12 mouse cellular contexts compared by ENCODE assay signal in the genomic region with DNA sequence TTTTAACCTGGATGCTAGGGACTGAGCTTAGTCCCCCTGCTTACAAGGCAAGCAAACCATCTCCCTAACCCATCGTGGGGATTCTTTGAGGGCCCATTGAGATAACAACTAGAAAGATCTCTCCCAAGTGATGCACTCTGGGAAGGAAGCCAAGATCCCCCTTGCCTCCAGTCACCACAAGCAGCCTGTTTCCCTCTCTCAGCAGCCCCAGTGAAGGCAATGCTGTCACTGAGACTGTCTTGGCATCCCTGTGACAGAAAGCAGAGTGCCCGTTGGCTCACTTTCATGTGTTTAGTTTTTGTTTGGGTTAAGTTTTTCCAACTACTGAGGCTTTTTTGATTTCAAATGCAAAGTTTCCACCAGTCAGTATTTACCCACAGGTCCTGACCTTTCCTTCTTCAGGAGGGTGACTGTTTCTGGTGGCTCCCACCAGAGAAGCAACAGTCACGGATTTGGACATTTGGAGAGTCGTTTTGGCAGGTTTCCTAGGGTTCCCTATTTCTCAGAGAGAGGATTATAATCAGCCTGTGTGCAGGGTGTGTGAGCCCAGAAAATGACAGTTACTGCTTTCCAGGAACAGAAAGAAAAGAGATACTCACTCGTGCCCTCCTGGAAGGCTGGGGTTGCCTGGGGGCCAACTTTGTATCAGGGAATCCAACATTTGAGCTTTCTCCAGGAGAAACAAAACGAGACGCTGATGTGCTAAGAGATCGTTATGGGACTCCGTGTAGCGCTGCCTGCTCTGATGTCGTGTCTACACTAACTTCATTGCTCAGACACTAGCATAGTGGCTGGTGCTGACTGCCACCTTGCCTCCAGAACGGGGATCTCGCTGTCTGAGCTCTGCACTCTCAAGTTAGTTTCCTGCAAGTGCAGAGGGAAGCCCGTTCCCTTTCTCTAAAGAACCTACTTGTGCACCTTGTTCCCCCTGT. TPM values are rescaled to one million over a fixed set of nuclear protein-coding genes. Genes with fewer than 3 reads are reported as not detected.
DNase-seq lines count a peak whose midpoint lies in the region; ATAC-seq and TF ChIP-seq lines count a peak whose summit lies in the region.
"Had no signal": no experiment of that assay in that cellular context is flagged by ENCODE, and none has a peak within 500 bp of the region (broad histone marks: within the 10 kb centered on the region; RNA-seq: fewer than 3 reads in every experiment).

No protein-coding gene starts in this region.

- no peaks in the 10 kb centered on the region for H3K9me3 ChIP-seq in forebrain, embryonic 14.5 days (replicated peaks; ENCODE audit: control insufficient read depth, low read length)
- H3K9me3 ChIP-seq in forebrain, embryonic 10.5 days: no peaks in the 10 kb centered on the region
- no peaks in the 10 kb centered on the region for H3K9me3 ChIP-seq in hindbrain, postnatal 0 days (ENCODE audit: low read length)
- H3K9me3 ChIP-seq in hindbrain, embryonic 10.5 days: no peaks in the 10 kb centered on the region
- no peaks in the 10 kb centered on the region for H3K9me3 ChIP-seq in stomach, postnatal 0 days (ENCODE audit: control insufficient read depth, low read length)
- H3K9me3 ChIP-seq: kidney, embryonic 15.5 days had no signal

- no peak for TF ChIP-seq EP300 in stomach, postnatal 0 days (optimal IDR thresholded peaks at IDR 0.05)

- no peak overlapping the region for H3K9ac ChIP-seq in forebrain, embryonic 14.5 days (ENCODE audit: low read length)
- H3K9ac ChIP-seq in hindbrain, postnatal 0 days (replicated peaks; ENCODE audit: low read length): no peak overlapping the region
- H3K9ac ChIP-seq in stomach, postnatal 0 days (ENCODE audit: low read length): no peak overlapping the region
- H3K9ac ChIP-seq: kidney, embryonic 15.5 days; liver, postnatal 0 days had no signal

- no peaks in the 10 kb centered on the region for H3K27me3 ChIP-seq in forebrain, embryonic 14.5 days (replicated peaks; ENCODE audit: control insufficient read depth, insufficient read depth, low read length)
- no peaks in the 10 kb centered on the region for H3K27me3 ChIP-seq in forebrain, embryonic 10.5 days (ENCODE audit: poor library complexity, severe bottlenecking)
- no peaks in the 10 kb centered on the region for H3K27me3 ChIP-seq in hindbrain, postnatal 0 days (ENCODE audit: insufficient read depth, low read length)
- no peaks in the 10 kb centered on the region for H3K27me3 ChIP-seq in hindbrain, embryonic 10.5 days (ENCODE audit: insufficient read depth, poor library complexity, severe bottlenecking)
- H3K27me3 ChIP-seq in stomach, postnatal 0 days (ENCODE audit: control insufficient read depth, insufficient read depth, low read length): no peaks in the 10 kb centered on the region
- H3K27me3 ChIP-seq: kidney, embryonic 15.5 days had no signal

- no peaks in the 10 kb centered on the region for H3K36me3 ChIP-seq in forebrain, embryonic 14.5 days (ENCODE audit: control insufficient read depth, insufficient read depth, low read length)
- no peaks in the 10 kb centered on the region for H3K36me3 ChIP-seq in forebrain, embryonic 10.5 days (replicated peaks)
- H3K36me3 ChIP-seq in hindbrain, postnatal 0 days (ENCODE audit: insufficient read depth, low read length): no peaks in the 10 kb centered on the region
- no peaks in the 10 kb centered on the region for H3K36me3 ChIP-seq in hindbrain, embryonic 10.5 days
- H3K36me3 ChIP-seq in stomach, postnatal 0 days (ENCODE audit: control insufficient read depth, insufficient read depth, low read length): no peaks in the 10 kb centered on the region
- H3K36me3 ChIP-seq: kidney, embryonic 15.5 days had no signal

- peak; percentile 86 for DNase-seq in forebrain, embryonic 14.5 days (ENCODE audit: low spot score)
- DNase-seq in forebrain, embryonic 10.5 days (ENCODE audit: extremely low spot score, low spot score): no peak
- peak; percentile 79 for DNase-seq in hindbrain, postnatal 0 days (ENCODE audit: low spot score)
- no peak for DNase-seq in hindbrain, embryonic 10.5 days (ENCODE audit: low spot score)
- DNase-seq in right cerebral cortex, postnatal 10 days (ENCODE audit: low spot score in 2 of 2): peak; percentile 62 to 67
- DNase-seq in right cerebral cortex, adult 18-20 months: no peak
- DNase-seq in stomach, postnatal 0 days (ENCODE audit: low spot score): no peak
- DNase-seq in urinary bladder, postnatal 4 days (ENCODE audit: low spot score in 2 of 2): no peak
- DNase-seq: liver, postnatal 0 days; retina, postnatal 1 day had no signal

- H3K4me1 ChIP-seq in forebrain, embryonic 14.5 days (ENCODE audit: control insufficient read depth, insufficient read depth, low read length): no peaks in the 10 kb centered on the region
- H3K4me1 ChIP-seq in forebrain, embryonic 10.5 days: no peaks in the 10 kb centered on the region
- H3K4me1 ChIP-seq in hindbrain, postnatal 0 days (ENCODE audit: insufficient read depth, low read length): no peaks in the 10 kb centered on the region
- H3K4me1 ChIP-seq in hindbrain, embryonic 10.5 days (replicated peaks): no peaks in the 10 kb centered on the region
- H3K4me1 ChIP-seq in stomach, postnatal 0 days (replicated peaks; ENCODE audit: control insufficient read depth, insufficient read depth): no peaks in the 10 kb centered on the region
- H3K4me1 ChIP-seq: kidney, embryonic 15.5 days had no signal

- no peak overlapping the region for H3K4me3 ChIP-seq in forebrain, embryonic 14.5 days (ENCODE audit: low read depth, low read length)
- no peak overlapping the region for H3K4me3 ChIP-seq in forebrain, embryonic 10.5 days
- no peak overlapping the region for H3K4me3 ChIP-seq in hindbrain, postnatal 0 days (ENCODE audit: low read length)
- H3K4me3 ChIP-seq in hindbrain, embryonic 10.5 days: no peak overlapping the region
- H3K4me3 ChIP-seq in stomach, postnatal 0 days (ENCODE audit: low read depth, low read length): no peak overlapping the region
- H3K4me3 ChIP-seq: erythroblast, embryonic 14.5 days; kidney, embryonic 15.5 days had no signal

- TF ChIP-seq CTCF in hindbrain, postnatal 0 days (IDR thresholded peaks at IDR 0.05; ENCODE audit: low read depth): peak; percentile 20; the same call in 1 of the 2 replicates
- TF ChIP-seq CTCF in stomach, postnatal 0 days (IDR thresholded peaks at IDR 0.05; ENCODE audit: low read depth): no peak

- 44% methylated on average over 14 of the region's 14 CpGs for WGBS in forebrain, embryonic 14.5 days
- 86% methylated on average over 14 of the region's 14 CpGs for WGBS in forebrain, embryonic 10.5 days
- 29% methylated on average over 14 of the region's 14 CpGs for WGBS in hindbrain, postnatal 0 days
- 87% methylated on average over 14 of the region's 14 CpGs for WGBS in hindbrain, embryonic 10.5 days
- WGBS in stomach, postnatal 0 days: 43% methylated on average over 14 of the region's 14 CpGs

- no peak overlapping the region for H3K4me2 ChIP-seq in forebrain, embryonic 14.5 days (ENCODE audit: low read length)
- H3K4me2 ChIP-seq in hindbrain, postnatal 0 days (ENCODE audit: low read depth, low read length): no peak overlapping the region
- peak overlapping the region; percentile 8; the same call in 1 of the 2 replicates for H3K4me2 ChIP-seq in stomach, postnatal 0 days (replicated peaks; ENCODE audit: low read depth)
- H3K4me2 ChIP-seq: kidney, embryonic 15.5 days had no signal

- H3K27ac ChIP-seq in forebrain, embryonic 14.5 days (ENCODE audit: low read depth, low read length): no peak overlapping the region
- H3K27ac ChIP-seq in forebrain, embryonic 10.5 days: no peak overlapping the region
- no peak overlapping the region for H3K27ac ChIP-seq in hindbrain, postnatal 0 days
- no peak overlapping the region for H3K27ac ChIP-seq in hindbrain, embryonic 10.5 days
- peak overlapping the region; percentile 8; the same call in 1 of the 2 replicates for H3K27ac ChIP-seq in stomach, postnatal 0 days (replicated peaks)
- H3K27ac ChIP-seq: kidney, embryonic 15.5 days had no signal

- ATAC-seq in forebrain, embryonic 14.5 days: peak; percentile 84; the same call in 1 of the 2 replicates
- peak; percentile 81 for ATAC-seq in hindbrain, postnatal 0 days
- peak; percentile 53; the same call in 1 of the 2 replicates for ATAC-seq in stomach, postnatal 0 days (ENCODE audit: low FRiP score, low TSS enrichment)
- ATAC-seq: liver, postnatal 0 days had no signal

RNA-seq across cellular contexts. Expression of a gene that starts 23.1 kb away (rescaled TPM):
- 14.9 and 16.3 TPM in 2 replicates for polyA plus RNA-seq in forebrain, embryonic 14.5 days (2014; fragmentation: Nextera tagmentation; extraction: Ambion mirVana)
- 21.4 and 23.3 TPM in 2 replicates for polyA plus RNA-seq in forebrain, embryonic 10.5 days (2016; fragmentation: Nextera tagmentation; extraction: Ambion mirVana)
- total RNA-seq in hindbrain, postnatal 0 days (2014; rRNA removed): 23.0 and 26.8 TPM in 2 replicates
- 15.9 and 16.2 TPM in 2 replicates for polyA plus RNA-seq in hindbrain, postnatal 0 days (2015; fragmentation: Nextera tagmentation; extraction: Ambion mirVana)
- 26.5 and 32.7 TPM in 2 replicates for polyA plus RNA-seq in hindbrain, embryonic 10.5 days (2016; fragmentation: Nextera tagmentation; extraction: Ambion mirVana)
- 5.8 and 6.7 TPM in 2 replicates for polyA plus RNA-seq in stomach, postnatal 0 days (2015; fragmentation: Nextera tagmentation; extraction: Ambion mirVana)
- polyA plus RNA-seq: erythroblast, embryonic 14.5 days had no signal

Comparison
In these comparisons a context has a peak if more than half of its experiments do, and no peak if none do; other contexts are left out.
1. DNase-seq: peak in forebrain, embryonic 14.5 days (single experiment), hindbrain, postnatal 0 days (single experiment) and right cerebral cortex, postnatal 10 days (2 of 2); none in forebrain, embryonic 10.5 days (single experiment), hindbrain, embryonic 10.5 days (single experiment), right cerebral cortex, adult 18-20 months (single experiment), stomach, postnatal 0 days (single experiment) and urinary bladder, postnatal 4 days (0 of 2).
2. Peak in every context shown above with its lines, with median percentiles within 50 percentile points of each other: ATAC-seq.